Mouse (Mus musculus): ENCODE results near the gene Agpat2. TPM values are rescaled to one million over a fixed set of nuclear protein-coding genes. Genes with fewer than 3 reads are reported as not detected.

The Agpat2 gene
- total RNA-seq, 1 experiment from 2014 or later: 32.2 TPM

- ATAC-seq (replicated peaks; ENCODE audit: low read depth, poor library complexity, severe bottlenecking): peak; percentile 52
Observed at GRCm38 (mm10) chr2:26549801-26550200, 54.4 kb downstream of the Agpat2 start.

GRCm38 (mm10) chr2:26547481-26547880 is 56.7 kb downstream of the Agpat2 start:
- ATAC-seq (replicated peaks; ENCODE audit: low read depth, poor library complexity, severe bottlenecking): no peak

DNA sequence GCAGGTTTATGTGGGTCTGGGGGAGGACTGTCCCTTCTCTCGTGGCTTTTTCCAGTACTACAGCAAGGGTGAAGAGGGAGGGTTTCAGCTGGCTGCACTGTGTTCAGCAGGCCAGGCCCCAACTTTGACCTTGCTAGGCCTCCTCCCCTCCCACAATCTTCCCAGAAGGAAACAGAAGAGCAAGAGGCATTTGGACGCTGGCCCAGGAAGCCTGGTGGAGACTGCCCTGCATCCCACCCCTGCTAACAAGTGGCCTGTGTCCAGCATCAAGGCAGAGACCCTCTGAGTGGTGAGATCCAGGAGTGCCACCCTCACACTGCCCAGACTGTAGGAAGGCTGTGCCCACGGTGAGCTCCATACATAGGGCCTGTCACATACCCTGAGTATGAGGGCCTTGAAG is 60.0 kb downstream of the Agpat2 start:
- no peak for ATAC-seq (replicated peaks; ENCODE audit: low read depth, poor library complexity, severe bottlenecking)

DNA sequence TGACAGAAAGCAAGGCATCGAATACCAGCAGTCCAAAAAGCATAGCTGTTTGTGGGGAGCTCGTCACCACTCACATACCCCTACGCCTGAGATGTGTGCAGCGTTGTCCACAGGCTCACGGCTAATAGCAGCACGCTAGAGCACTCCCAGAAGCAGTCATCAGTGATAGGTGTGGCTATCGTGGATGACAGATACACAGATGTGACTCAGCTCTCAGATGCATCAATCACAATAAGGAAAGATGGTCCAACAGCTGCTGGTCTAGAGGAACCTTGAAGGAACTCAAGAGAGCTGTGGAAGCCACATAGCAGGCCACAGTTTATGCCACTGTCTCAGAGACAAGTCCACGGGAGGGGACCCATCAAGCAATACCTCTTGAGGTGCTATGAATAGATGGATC is 60.4 kb downstream of the Agpat2 start:
- no peak for ATAC-seq (replicated peaks; ENCODE audit: low read depth, poor library complexity, severe bottlenecking)

GRCm38 (mm10) chr2:26543155-26543554 is 61.1 kb downstream of the Agpat2 start:
- ATAC-seq (replicated peaks; ENCODE audit: low read depth, poor library complexity, severe bottlenecking): peak; percentile 34; the same call in 1 of the 2 replicates

Other genes with a start within 250 kb of the Agpat2 start
- 41.9 and 46.4 TPM in 2 replicates for gene Card9, start 243.5 kb downstream of the Agpat2 start, total RNA-seq (2017)
- gene Snapc4, start 223.8 kb downstream of the Agpat2 start, total RNA-seq (2017): 45.1 TPM in 2 replicates
- 32.6 and 33.2 TPM in 2 replicates for gene Entr1, start 215.1 kb downstream of the Agpat2 start, total RNA-seq (2017)
- 66.4 and 72.9 TPM in 2 replicates for gene Pmpca, start 215.1 kb downstream of the Agpat2 start, total RNA-seq (2017)
- 8.5 and 15.6 TPM in 2 replicates for gene Inpp5e, start 195.2 kb downstream of the Agpat2 start, total RNA-seq (2017)
- 20.1 and 44.2 TPM in 2 replicates for gene Sec16a, start 159.2 kb downstream of the Agpat2 start, total RNA-seq (2017)
- gene Notch1, start 87.8 kb downstream of the Agpat2 start, total RNA-seq (2017): 6.5 and 13.7 TPM in 2 replicates
- gene Egfl7, start 24.4 kb downstream of the Agpat2 start, total RNA-seq (2017): 54.9 and 57.0 TPM in 2 replicates
- not detected in 2 replicates for gene Gm20532, start 17.8 kb downstream of the Agpat2 start, total RNA-seq (2017)
- 17.5 and 19.9 TPM in 2 replicates for gene Fam69b, start 24.0 kb upstream of the Agpat2 start, total RNA-seq (2017)
- not detected in 2 replicates for gene Lcn4, start 66.9 kb upstream of the Agpat2 start, total RNA-seq (2017)